Mouse (Mus musculus) megakaryocyte, embryonic 14.5 days (primary cell): ENCODE results near the gene Cilp2.

Experiments used
- FLI1 ChIP-seq: IDR thresholded peaks from 2 replicates; pipeline ENCODE4 v1.6.1; 2012; ENCODE audit warnings: low read length, inconsistent platforms, mixed read lengths
- GATA1 ChIP-seq: IDR thresholded peaks from 3 replicates; pipeline ENCODE4 v1.6.1; 2012; ENCODE audit warnings: mixed read lengths, low read length, inconsistent platforms, borderline replicate concordance

- no peak for TF ChIP-seq GATA1
- no peak for TF ChIP-seq FLI1
Observed at GRCm38 (mm10) chr8:69874654-69875053, 12.8 kb downstream of the Cilp2 start.
